Mouse (Mus musculus) megakaryocyte, embryonic 14.5 days (primary cell): ENCODE results near the gene Agap1. TPM values are rescaled to one million over a fixed set of nuclear protein-coding genes. Genes with fewer than 3 reads are reported as not detected.

Experiments
- H3K27me3 ChIP-seq: replicated peaks from 2 replicates; pipeline ENCODE3; 2012; ENCODE audit warnings: inconsistent platforms
- H3K36me3 ChIP-seq: replicated peaks from 2 replicates; pipeline ENCODE3; 2012; ENCODE audit warnings: low read length, inconsistent platforms, mixed read lengths
- H3K4me1 ChIP-seq: 2 replicates; pipeline ENCODE4 v1.6.1; 2012; ENCODE audit warnings: inconsistent platforms
- H3K4me3 ChIP-seq: replicated peaks from 2 replicates; pipeline ENCODE3; 2012; ENCODE audit warnings: moderate library complexity, mild to moderate bottlenecking, inconsistent platforms
- H3K9me3 ChIP-seq: 2 replicates; pipeline ENCODE4 v1.6.1; 2012; ENCODE audit warnings: inconsistent platforms
- FLI1 ChIP-seq: IDR thresholded peaks from 2 replicates; pipeline ENCODE4 v1.6.1; 2012; ENCODE audit warnings: low read length, inconsistent platforms, mixed read lengths
- GATA1 ChIP-seq: IDR thresholded peaks from 3 replicates; pipeline ENCODE4 v1.6.1; 2012; ENCODE audit warnings: mixed read lengths, low read length, inconsistent platforms, borderline replicate concordance
- polyA plus RNA-seq: library from polyadenylated mRNA; stranded (reverse); fragments of >175 nt; gene quantifications from 2 replicates; pipeline ENCODE4 v1.2.3, GENCODE M21; 2012; ENCODE audit warnings: low replicate concordance; ENCODE audit not compliant: insufficient read depth

Agap1 gene
- polyA plus RNA-seq, 1 experiment, result 3.4 TPM

GRCm38 (mm10) chr1:89477033-89477432, 22.4 kb downstream of the Agap1 start:
- no peak for TF ChIP-seq FLI1
- no peak for TF ChIP-seq GATA1
- H3K9me3 ChIP-seq, result peaks cover 20% of the 10 kb centered on the region
- no peak overlapping the region for H3K4me3 ChIP-seq

GRCm38 (mm10) chr1:89478571-89479460, 24.2 kb downstream of the Agap1 start:
- TF ChIP-seq GATA1 (no peak), FLI1 (no peak)
- Histone ChIP-seq H3K27me3 (peaks cover 5% of the 10 kb centered on the region), H3K4me1 (peaks cover 10% of the 10 kb centered on the region; the same call in 1 of the 2 replicates), H3K9me3 (peaks cover 20% of the 10 kb centered on the region), H3K36me3 (no peaks in the 10 kb centered on the region), H3K4me3 (no peak overlapping the region)

More at GRCm38 (mm10) chr1:89477033-89477432, 22.4 kb downstream of the Agap1 start:
- Histone ChIP-seq H3K4me1 (peaks cover 10% of the 10 kb centered on the region; the same call in 1 of the 2 replicates), H3K27me3 (peaks cover 10% of the 10 kb centered on the region), H3K36me3 (no peaks in the 10 kb centered on the region)

- peaks cover 10% of the 10 kb centered on the region; the same call in 1 of the 2 replicates for H3K4me1 ChIP-seq
- H3K27me3 ChIP-seq, result peaks cover 4% of the 10 kb centered on the region
- TF ChIP-seq GATA1, result no peak
- TF ChIP-seq FLI1, result no peak
- no peaks in the 10 kb centered on the region for H3K36me3 ChIP-seq
- no peak overlapping the region for H3K4me3 ChIP-seq
- peaks cover 15% of the 10 kb centered on the region; the same call in 1 of the 2 replicates for H3K9me3 ChIP-seq
Observed at GRCm38 (mm10) chr1:89481154-89481553, 26.5 kb downstream of the Agap1 start.

- H3K4me3 ChIP-seq, result no peak overlapping the region
- H3K9me3 ChIP-seq, result 0 out of 2 replicates have a peak, but pooled peaks cover 11% of the 10 kb centered on the region
- H3K4me1 ChIP-seq, result peaks cover 10% of the 10 kb centered on the region; the same call in 1 of the 2 replicates
- peaks cover 4% of the 10 kb centered on the region for H3K27me3 ChIP-seq
- TF ChIP-seq FLI1 (no peak), GATA1 (no peak)
- H3K36me3 ChIP-seq, result no peaks in the 10 kb centered on the region
Observed at GRCm38 (mm10) chr1:89482812-89483211, 28.2 kb downstream of the Agap1 start.

GRCm38 (mm10) chr1:89486891-89487290, 32.3 kb downstream of the Agap1 start:
- no peak for TF ChIP-seq GATA1
- TF ChIP-seq FLI1, result no peak
- Histone ChIP-seq H3K36me3 (no peaks in the 10 kb centered on the region), H3K9me3 (no peaks in the 10 kb centered on the region), H3K4me3 (no peak overlapping the region), H3K4me1 (no peaks in the 10 kb centered on the region; the same call in 1 of the 2 replicates), H3K27me3 (peaks cover 2% of the 10 kb centered on the region)

GRCm38 (mm10) chr1:89489111-89489971, 34.7 kb downstream of the Agap1 start:
- H3K4me1 ChIP-seq, result no peaks in the 10 kb centered on the region; the same call in 1 of the 2 replicates
- H3K4me3 ChIP-seq, result peak overlapping the region; percentile 40
- H3K9me3 ChIP-seq, result no peaks in the 10 kb centered on the region
- no peaks in the 10 kb centered on the region for H3K36me3 ChIP-seq
- no peak for TF ChIP-seq FLI1
- no peak for TF ChIP-seq GATA1
- peaks cover 2% of the 10 kb centered on the region for H3K27me3 ChIP-seq

GRCm38 (mm10) chr1:89493177-89493576, 38.6 kb downstream of the Agap1 start:
- Histone ChIP-seq H3K9me3 (no peaks in the 10 kb centered on the region), H3K27me3 (peaks cover 4% of the 10 kb centered on the region), H3K36me3 (no peaks in the 10 kb centered on the region), H3K4me1 (no peaks in the 10 kb centered on the region; the same call in 1 of the 2 replicates), H3K4me3 (no peak overlapping the region)
- TF ChIP-seq FLI1 (no peak), GATA1 (no peak)

- no peak for TF ChIP-seq FLI1
- TF ChIP-seq GATA1, result no peak
- no peaks in the 10 kb centered on the region for H3K9me3 ChIP-seq
- H3K36me3 ChIP-seq, result no peaks in the 10 kb centered on the region
- H3K4me3 ChIP-seq, result no peak overlapping the region
- no peaks in the 10 kb centered on the region for H3K4me1 ChIP-seq
- peaks cover 4% of the 10 kb centered on the region for H3K27me3 ChIP-seq
Observed at GRCm38 (mm10) chr1:89494816-89495215, 40.2 kb downstream of the Agap1 start.

- Histone ChIP-seq H3K36me3 (no peaks in the 10 kb centered on the region), H3K9me3 (no peaks in the 10 kb centered on the region), H3K4me1 (no peaks in the 10 kb centered on the region), H3K27me3 (peaks cover 2% of the 10 kb centered on the region), H3K4me3 (no peak overlapping the region)
- TF ChIP-seq GATA1, result no peak
- no peak for TF ChIP-seq FLI1
Observed at GRCm38 (mm10) chr1:89496204-89496603, 41.6 kb downstream of the Agap1 start.
